Mouse (Mus musculus): ENCODE measurements at regions not wholly inside any gene's neighbourhood (a gene's known extent, or its start where the extent isn't known, plus 50 kb on each side); places are given as distances from the start of the nearest gene placed in this dataset.

GRCm38 (mm10) chr13:91370021-91370420 lies 90.1 kb upstream of the Ssbp2 start:
- DNase-seq (ENCODE audit: low read depth, low spot score), result no peak

- DNase-seq (ENCODE audit: low read depth, low spot score), result no peak
Measured at GRCm38 (mm10) chr13:91370441-91370840, 89.6 kb upstream of the Ssbp2 start.

GRCm38 (mm10) chr13:91370886-91371595 lies 89.0 kb upstream of the Ssbp2 start:
- peak; percentile 61 for DNase-seq (ENCODE audit: low read depth, low spot score)

- DNase-seq (ENCODE audit: low read depth, low spot score), result no peak
Measured at GRCm38 (mm10) chr13:91371596-91371987, 88.5 kb upstream of the Ssbp2 start.

GRCm38 (mm10) chr13:91372130-91372875 lies 87.8 kb upstream of the Ssbp2 start:
- DNase-seq (ENCODE audit: low read depth, low spot score), result no peak

DNA sequence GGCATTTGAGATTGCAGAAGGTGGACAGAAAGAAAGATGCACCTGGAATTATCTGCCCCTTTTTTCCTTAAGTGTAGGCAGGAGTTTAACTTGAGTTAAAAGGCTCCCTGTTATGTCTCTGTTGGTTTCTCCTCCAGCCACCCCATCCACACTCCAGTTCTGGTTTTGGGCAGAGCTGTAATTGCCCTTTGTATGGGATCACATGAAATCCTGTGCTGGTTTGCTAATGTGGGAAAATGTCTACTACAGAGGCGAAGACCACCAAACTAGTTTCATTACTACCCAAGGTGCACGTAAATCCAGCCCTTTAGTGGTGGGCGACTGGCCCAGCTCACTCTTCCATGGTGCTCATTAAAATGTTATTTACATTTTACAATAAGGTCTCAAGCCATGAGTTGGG lies 85.9 kb upstream of the Ssbp2 start:
- no peak for DNase-seq (ENCODE audit: low read depth, low spot score)

GRCm38 (mm10) chr13:91376556-91376955 lies 83.5 kb upstream of the Ssbp2 start:
- no peak for DNase-seq (ENCODE audit: low read depth, low spot score)

GRCm38 (mm10) chr13:91377428-91377827 lies 82.7 kb upstream of the Ssbp2 start:
- DNase-seq (ENCODE audit: low read depth, low spot score), result no peak

DNA sequence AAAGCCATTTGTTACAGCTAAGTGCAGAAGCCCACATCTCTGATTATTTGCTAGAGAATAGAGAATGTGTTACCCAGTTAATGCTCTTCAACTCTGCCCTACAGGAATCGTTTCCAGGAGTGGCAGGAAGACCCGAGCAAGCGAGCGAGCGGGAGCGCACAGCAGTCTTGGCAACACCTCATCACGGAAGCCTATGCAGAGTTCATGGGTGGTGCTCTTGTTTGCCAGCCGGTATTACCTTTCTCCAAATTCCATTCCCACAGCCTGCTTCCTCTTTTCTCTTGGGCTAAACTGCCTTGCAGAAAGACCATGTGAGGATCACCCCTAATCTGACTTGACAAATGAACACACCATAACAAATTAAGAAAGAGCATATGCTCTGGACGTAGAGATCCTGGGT lies 82.1 kb upstream of the Ssbp2 start:
- no peak for DNase-seq (ENCODE audit: low read depth, low spot score)

DNA sequence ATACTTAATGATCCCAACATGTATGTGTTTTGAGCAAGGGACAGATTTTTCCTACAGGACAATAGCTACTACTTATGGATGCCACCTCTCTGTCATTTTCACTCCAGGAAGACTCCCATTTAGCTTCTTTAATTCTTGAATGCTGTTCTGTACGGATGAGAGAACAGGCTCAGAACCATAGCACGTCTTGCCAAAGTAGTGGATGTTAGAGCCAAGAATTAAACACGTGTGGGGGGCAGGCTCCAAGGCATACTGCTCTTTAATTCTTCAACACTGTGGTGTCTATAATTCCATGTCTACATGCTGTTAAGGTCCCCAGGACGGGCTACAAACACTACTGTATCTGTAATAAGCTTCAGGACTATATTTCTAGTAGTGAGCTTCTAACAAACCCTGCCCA lies 74.7 kb upstream of the Ssbp2 start:
- no peak for DNase-seq (ENCODE audit: low read depth, low spot score)

GRCm38 (mm10) chr13:91387913-91388312 lies 72.2 kb upstream of the Ssbp2 start:
- DNase-seq (ENCODE audit: low read depth, low spot score), result no peak

- DNase-seq (ENCODE audit: low read depth, low spot score), result no peak
Measured at GRCm38 (mm10) chr13:91403632-91404031, 56.5 kb upstream of the Ssbp2 start.

DNA sequence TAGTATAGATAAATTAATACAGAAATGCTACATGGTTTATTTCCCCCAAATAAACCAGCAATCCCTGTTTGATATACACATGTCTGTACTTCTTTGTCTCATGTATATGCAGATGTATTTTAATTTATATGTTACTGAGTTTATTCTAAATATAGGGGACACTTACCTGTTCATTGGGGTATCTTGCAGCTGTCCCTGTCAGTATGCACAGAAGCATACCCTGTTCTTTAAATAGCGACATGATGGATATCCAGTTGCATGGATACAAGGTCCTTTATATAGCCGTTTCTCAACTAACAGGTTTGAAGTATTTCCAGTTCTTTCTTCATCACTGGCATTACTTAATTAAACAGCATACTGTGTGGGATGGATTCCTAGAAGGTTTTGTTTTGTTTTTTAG lies 55.1 kb upstream of the Ssbp2 start:
- DNase-seq (ENCODE audit: low read depth, low spot score), result no peak

GRCm38 (mm10) chr13:91410116-91410515 lies 50.0 kb upstream of the Ssbp2 start:
- DNase-seq (ENCODE audit: low read depth, low spot score), result no peak

Measured in WW6 (cell line).